Mouse (Mus musculus): ENCODE results near the gene Clnk.
"Not testable (repeated sequence)": the region's sequence is repeated elsewhere in the genome, so short reads cannot be mapped to it uniquely, and the experiment has no call there.

Clnk gene

GRCm38 (mm10) chr5:38876622-38877021 is at the start of gene Clnk:
TSS of gene Clnk (minus strand) at chr5:38876812.
- no peak for TF ChIP-seq CTCF (conservative IDR thresholded peaks at IDR 0.05; ENCODE audit: low read length)
- no peak for TF ChIP-seq POU5F1 (IDR thresholded peaks at IDR 0.05; ENCODE audit: borderline replicate concordance, low read length)
- no peak for TF ChIP-seq NANOG (IDR thresholded peaks at IDR 0.05; ENCODE audit: borderline replicate concordance, low read length)
- Histone ChIP-seq H3K4me3 (replicated peaks; ENCODE audit: low read length) (no peak within 1 kb of the TSS), H3K9me3 (ENCODE audit: low read length) (no peaks in the 10 kb centered on the region; the same call in 1 of the 2 replicates)

GRCm38 (mm10) chr5:38905271-38905670 is 28.7 kb upstream of the Clnk start:
- no peaks in the 10 kb centered on the region for H3K27me3 ChIP-seq (ENCODE audit: insufficient read depth, low read length)
- H3K9me3 ChIP-seq (ENCODE audit: low read length): no peaks in the 10 kb centered on the region
- no peak overlapping the region for H3K4me3 ChIP-seq (replicated peaks; ENCODE audit: low read length)
- H3K4me1 ChIP-seq (replicated peaks; ENCODE audit: low read depth, low read length): peaks cover 6% of the 10 kb centered on the region; the same call in 1 of the 2 replicates
- TF ChIP-seq NANOG (IDR thresholded peaks at IDR 0.05; ENCODE audit: borderline replicate concordance, low read length) (peak; percentile 24; the same call in 1 of the 2 replicates), POU5F1 (IDR thresholded peaks at IDR 0.05; ENCODE audit: borderline replicate concordance, low read length) (no peak), CTCF (conservative IDR thresholded peaks at IDR 0.05; ENCODE audit: low read length) (no peak)
- no peaks in the 10 kb centered on the region for H3K36me3 ChIP-seq (ENCODE audit: insufficient read depth, low read length)

More at GRCm38 (mm10) chr5:38876622-38877021, at the start of gene Clnk:
- Histone ChIP-seq H3K27me3 (ENCODE audit: insufficient read depth, low read length) (no peaks in the 10 kb centered on the region), H3K36me3 (ENCODE audit: insufficient read depth, low read length) (no peaks in the 10 kb centered on the region), H3K4me1 (replicated peaks; ENCODE audit: low read depth, low read length) (no peaks in the 10 kb centered on the region)

GRCm38 (mm10) chr5:38904528-38905044 is 28.0 kb upstream of the Clnk start:
- H3K4me3 ChIP-seq (replicated peaks; ENCODE audit: low read length): no peak overlapping the region
- no peaks in the 10 kb centered on the region for H3K27me3 ChIP-seq (ENCODE audit: insufficient read depth, low read length)
- TF ChIP-seq NANOG (IDR thresholded peaks at IDR 0.05; ENCODE audit: borderline replicate concordance, low read length) (no peak), POU5F1 (IDR thresholded peaks at IDR 0.05; ENCODE audit: borderline replicate concordance, low read length) (no peak), CTCF (conservative IDR thresholded peaks at IDR 0.05; ENCODE audit: low read length) (no peak)
- H3K4me1 ChIP-seq (replicated peaks; ENCODE audit: low read depth, low read length): peaks cover 6% of the 10 kb centered on the region; the same call in 1 of the 2 replicates
- no peaks in the 10 kb centered on the region for H3K9me3 ChIP-seq (ENCODE audit: low read length)
- no peaks in the 10 kb centered on the region for H3K36me3 ChIP-seq (ENCODE audit: insufficient read depth, low read length)

GRCm38 (mm10) chr5:38902889-38903288 is 26.3 kb upstream of the Clnk start:
- Histone ChIP-seq H3K9me3 (ENCODE audit: low read length) (no peaks in the 10 kb centered on the region), H3K27me3 (ENCODE audit: insufficient read depth, low read length) (no peaks in the 10 kb centered on the region), H3K4me1 (replicated peaks; ENCODE audit: low read depth, low read length) (peaks cover 6% of the 10 kb centered on the region; the same call in 1 of the 2 replicates), H3K36me3 (ENCODE audit: insufficient read depth, low read length) (no peaks in the 10 kb centered on the region), H3K4me3 (replicated peaks; ENCODE audit: low read length) (no peak overlapping the region)
- TF ChIP-seq CTCF (conservative IDR thresholded peaks at IDR 0.05; ENCODE audit: low read length): no peak
- TF ChIP-seq POU5F1 (IDR thresholded peaks at IDR 0.05; ENCODE audit: borderline replicate concordance, low read length): no peak
- no peak for TF ChIP-seq NANOG (IDR thresholded peaks at IDR 0.05; ENCODE audit: borderline replicate concordance, low read length)

- Histone ChIP-seq H3K4me1 (replicated peaks; ENCODE audit: low read depth, low read length) (no peaks in the 10 kb centered on the region), H3K36me3 (ENCODE audit: insufficient read depth, low read length) (no peaks in the 10 kb centered on the region), H3K9me3 (ENCODE audit: low read length) (no peaks in the 10 kb centered on the region), H3K27me3 (ENCODE audit: insufficient read depth, low read length) (no peaks in the 10 kb centered on the region), H3K4me3 (replicated peaks; ENCODE audit: low read length) (no peak overlapping the region)
- no peak for TF ChIP-seq NANOG (IDR thresholded peaks at IDR 0.05; ENCODE audit: borderline replicate concordance, low read length)
- TF ChIP-seq CTCF (conservative IDR thresholded peaks at IDR 0.05; ENCODE audit: low read length): no peak
- TF ChIP-seq POU5F1 (IDR thresholded peaks at IDR 0.05; ENCODE audit: borderline replicate concordance, low read length): no peak
Observed at GRCm38 (mm10) chr5:38899051-38899450, 22.4 kb upstream of the Clnk start.

- Histone ChIP-seq H3K9me3 (ENCODE audit: low read length) (no peaks in the 10 kb centered on the region; the same call in 1 of the 2 replicates), H3K4me1 (replicated peaks; ENCODE audit: low read depth, low read length) (no peaks in the 10 kb centered on the region), H3K4me3 (replicated peaks; ENCODE audit: low read length) (no peak overlapping the region), H3K27me3 (ENCODE audit: insufficient read depth, low read length) (no peaks in the 10 kb centered on the region), H3K36me3 (ENCODE audit: insufficient read depth, low read length) (no peaks in the 10 kb centered on the region)
- no peak for TF ChIP-seq CTCF (conservative IDR thresholded peaks at IDR 0.05; ENCODE audit: low read length)
Observed at GRCm38 (mm10) chr5:38888646-38889045, 12.0 kb upstream of the Clnk start.

- TF ChIP-seq POU5F1 (IDR thresholded peaks at IDR 0.05; ENCODE audit: borderline replicate concordance, low read length) (no peak), CTCF (conservative IDR thresholded peaks at IDR 0.05; ENCODE audit: low read length) (no peak), NANOG (IDR thresholded peaks at IDR 0.05; ENCODE audit: borderline replicate concordance, low read length) (no peak)
- H3K4me1 ChIP-seq (replicated peaks; ENCODE audit: low read depth, low read length): no peaks in the 10 kb centered on the region
- no peaks in the 10 kb centered on the region; the same call in 1 of the 2 replicates for H3K9me3 ChIP-seq (ENCODE audit: low read length)
- H3K36me3 ChIP-seq (ENCODE audit: insufficient read depth, low read length): no peaks in the 10 kb centered on the region
- H3K4me3 ChIP-seq (replicated peaks; ENCODE audit: low read length): no peak overlapping the region
- H3K27me3 ChIP-seq (ENCODE audit: insufficient read depth, low read length): no peaks in the 10 kb centered on the region
Observed at GRCm38 (mm10) chr5:38886623-38887275, 10.1 kb upstream of the Clnk start.

GRCm38 (mm10) chr5:38882635-38883034 is 6.0 kb upstream of the Clnk start:
- not testable (repeated sequence) for H3K4me3 ChIP-seq (replicated peaks; ENCODE audit: low read length); H3K4me1 ChIP-seq (replicated peaks; ENCODE audit: low read depth, low read length); H3K9me3 ChIP-seq (ENCODE audit: low read length); H3K27me3 ChIP-seq (ENCODE audit: insufficient read depth, low read length); H3K36me3 ChIP-seq (ENCODE audit: insufficient read depth, low read length)

Data from E14TG2a.4 (cell line).